Mouse (Mus musculus) hindbrain, embryonic 14.5 days (tissue): Measurements from ENCODE around the gene Celsr1. TPM values are rescaled to one million over a fixed set of nuclear protein-coding genes. Genes with fewer than 3 reads are reported as not detected.

ENCODE experiments used
- ATAC-seq: fragments of 200-750 bp; cut with Nextera tagmentation; 2 replicates; pipeline ENCODE4 v1.8.0; 2017; ENCODE audit warnings: moderate number of reproducible peaks, mild to moderate bottlenecking, moderate TSS enrichment, moderate library complexity; ENCODE audit not compliant: low FRiP score
- DNase-seq: peaks from one replicate; pipeline ENCODE4 v3.0.0-alpha.2; 2015; ENCODE audit warnings: low spot score
- H3K27ac ChIP-seq: fragments of 300-500 bp; sonication (generic); 2 replicates; pipeline ENCODE4 v1.5.1; 2014; ENCODE audit warnings: mild to moderate bottlenecking, moderate library complexity
- H3K27me3 ChIP-seq: fragments of 300-500 bp; sonication (generic); 2 replicates; pipeline ENCODE4 v1.6.1; 2014; ENCODE audit warnings: mild to moderate bottlenecking, low read length, mixed read lengths; ENCODE audit not compliant: control insufficient read depth, insufficient read depth
- H3K36me3 ChIP-seq: fragments of 300-500 bp; sonication (generic); replicated peaks from 2 replicates; pipeline ENCODE4 v1.6.1; 2014; ENCODE audit not compliant: control insufficient read depth, insufficient read depth
- H3K4me1 ChIP-seq: fragments of 300-500 bp; sonication (generic); replicated peaks from 2 replicates; pipeline ENCODE4 v1.6.1; 2014; ENCODE audit warnings: antibody characterized with exemption, low read length, mixed read lengths; ENCODE audit not compliant: control insufficient read depth, insufficient read depth
- H3K4me2 ChIP-seq: fragments of 300-500 bp; sonication (generic); replicated peaks from 2 replicates; pipeline ENCODE4 v1.6.1; 2014; ENCODE audit warnings: mild to moderate bottlenecking, moderate library complexity
- H3K4me3 ChIP-seq: fragments of 300-500 bp; sonication (generic); replicated peaks from 2 replicates; pipeline ENCODE4 v1.5.1; 2014; ENCODE audit warnings: mild to moderate bottlenecking, low read length
- H3K9ac ChIP-seq: fragments of 300-500 bp; sonication (generic); 2 replicates; pipeline ENCODE4 v1.6.1; 2014
- H3K9me3 ChIP-seq: fragments of 300-500 bp; sonication (generic); 2 replicates; pipeline ENCODE4 v1.6.1; 2016; ENCODE audit warnings: low read length; ENCODE audit not compliant: control insufficient read depth
- WGBS: fragments of 180-500 bp; shearing (Covaris S2); extraction: QIAGEN DNeasy Blood & Tissue Kit; methylation state at CpG from one replicate; pipeline ENCODE4 v1.1.7; 2014; 5-methylcytosine and 5-hydroxymethylcytosine counted together
- polyA plus RNA-seq: library from polyadenylated mRNA; unstranded; fragments of >200 nt; fragmentation: Nextera tagmentation; extraction: Ambion mirVana; gene quantifications from 2 replicates; pipeline ENCODE4 v1.2.1, GENCODE M21; 2014

Gene Celsr1
- polyA plus RNA-seq, 1 experiment from 2014 or later, result 2.4 TPM

GRCm38 (mm10) chr15:86076378-86076777, 42.8 kb upstream of the Celsr1 start:
- Histone ChIP-seq H3K27me3 (no peaks in the 10 kb centered on the region), H3K27ac (no peak overlapping the region), H3K4me2 (no peak overlapping the region), H3K4me1 (peaks cover 3% of the 10 kb centered on the region), H3K36me3 (no peaks in the 10 kb centered on the region), H3K9ac (no peak overlapping the region), H3K4me3 (no peak overlapping the region), H3K9me3 (no peaks in the 10 kb centered on the region)
- 86% methylated on average over 8 of the region's 8 CpGs for WGBS
- ATAC-seq (no peak), DNase-seq (no peak)

- H3K9ac ChIP-seq, result no peak overlapping the region
- no peak overlapping the region for H3K27ac ChIP-seq
- peaks cover 3% of the 10 kb centered on the region; the same call in 1 of the 2 replicates for H3K4me1 ChIP-seq
- ATAC-seq, result no peak
- H3K4me3 ChIP-seq, result no peak overlapping the region
- 84% methylated on average over 2 of the region's 2 CpGs for WGBS
- no peaks in the 10 kb centered on the region for H3K27me3 ChIP-seq
- no peak overlapping the region for H3K4me2 ChIP-seq
- DNase-seq, result no peak
- H3K36me3 ChIP-seq, result no peaks in the 10 kb centered on the region
- no peaks in the 10 kb centered on the region for H3K9me3 ChIP-seq
Observed at GRCm38 (mm10) chr15:86076048-86076315, 42.4 kb upstream of the Celsr1 start.

GRCm38 (mm10) chr15:86075305-86076047, 41.9 kb upstream of the Celsr1 start:
- DNase-seq (no peak), ATAC-seq (no peak)

GRCm38 (mm10) chr15:86074171-86074937, 40.8 kb upstream of the Celsr1 start:
- Histone ChIP-seq H3K9ac (no peak overlapping the region), H3K36me3 (no peaks in the 10 kb centered on the region), H3K9me3 (no peaks in the 10 kb centered on the region), H3K4me1 (peaks cover 19% of the 10 kb centered on the region), H3K4me3 (no peak overlapping the region), H3K27me3 (no peaks in the 10 kb centered on the region), H3K4me2 (no peak overlapping the region), H3K27ac (no peak overlapping the region)
- 88% methylated on average over 16 of the region's 16 CpGs for WGBS
- DNase-seq (no peak), ATAC-seq (no peak)

More at GRCm38 (mm10) chr15:86075305-86076047, 41.9 kb upstream of the Celsr1 start:
- 95% methylated on average over 20 of the region's 20 CpGs for WGBS
- H3K4me1 ChIP-seq, result peaks cover 8% of the 10 kb centered on the region; the same call in 1 of the 2 replicates
- H3K36me3 ChIP-seq, result no peaks in the 10 kb centered on the region
- no peak overlapping the region for H3K4me3 ChIP-seq
- no peak overlapping the region for H3K4me2 ChIP-seq
- no peak overlapping the region for H3K9ac ChIP-seq
- H3K9me3 ChIP-seq, result no peaks in the 10 kb centered on the region
- no peak overlapping the region for H3K27ac ChIP-seq
- H3K27me3 ChIP-seq, result no peaks in the 10 kb centered on the region

GRCm38 (mm10) chr15:86071166-86071565, 37.6 kb upstream of the Celsr1 start:
- Histone ChIP-seq H3K4me3 (no peak overlapping the region), H3K4me1 (peaks cover 49% of the 10 kb centered on the region), H3K9ac (no peak overlapping the region), H3K9me3 (no peaks in the 10 kb centered on the region), H3K36me3 (no peaks in the 10 kb centered on the region), H3K27me3 (no peaks in the 10 kb centered on the region), H3K27ac (no peak overlapping the region), H3K4me2 (no peak overlapping the region)
- WGBS, result 83% methylated on average over 1 of the region's 1 CpGs
- ATAC-seq (no peak), DNase-seq (no peak)

GRCm38 (mm10) chr15:86070368-86070767, 36.8 kb upstream of the Celsr1 start:
- ATAC-seq (no peak), DNase-seq (no peak)
- peaks cover 49% of the 10 kb centered on the region for H3K4me1 ChIP-seq
- no peak overlapping the region for H3K4me2 ChIP-seq
- H3K9ac ChIP-seq, result no peak overlapping the region
- H3K36me3 ChIP-seq, result no peaks in the 10 kb centered on the region
- no peaks in the 10 kb centered on the region for H3K9me3 ChIP-seq
- no peak overlapping the region for H3K4me3 ChIP-seq
- H3K27me3 ChIP-seq, result no peaks in the 10 kb centered on the region
- WGBS, result 38% methylated on average over 11 of the region's 11 CpGs
- peak overlapping the region; percentile 41; the same call in 1 of the 2 replicates for H3K27ac ChIP-seq

- WGBS, result 77% methylated on average over 10 of the region's 10 CpGs
- no peak overlapping the region for H3K9ac ChIP-seq
- DNase-seq (no peak), ATAC-seq (no peak)
- H3K36me3 ChIP-seq, result no peaks in the 10 kb centered on the region
- no peak overlapping the region for H3K27ac ChIP-seq
- no peak overlapping the region for H3K4me2 ChIP-seq
- H3K4me3 ChIP-seq, result no peak overlapping the region
- no peaks in the 10 kb centered on the region for H3K27me3 ChIP-seq
- peaks cover 49% of the 10 kb centered on the region for H3K4me1 ChIP-seq
- no peaks in the 10 kb centered on the region for H3K9me3 ChIP-seq
Observed at GRCm38 (mm10) chr15:86069011-86069791, 35.6 kb upstream of the Celsr1 start.

GRCm38 (mm10) chr15:86067941-86068495, 34.4 kb upstream of the Celsr1 start:
- WGBS, result 75% methylated on average over 4 of the region's 4 CpGs
- no peak overlapping the region for H3K4me3 ChIP-seq
- H3K4me2 ChIP-seq, result no peak overlapping the region
- no peak overlapping the region for H3K9ac ChIP-seq
- H3K27me3 ChIP-seq, result no peaks in the 10 kb centered on the region
- ATAC-seq (no peak), DNase-seq (no peak)
- H3K4me1 ChIP-seq, result peaks cover 49% of the 10 kb centered on the region
- H3K27ac ChIP-seq, result 0 out of 2 replicates have a peak overlapping the region, but pooled peaks have one; percentile 32
- no peaks in the 10 kb centered on the region for H3K9me3 ChIP-seq
- H3K36me3 ChIP-seq, result no peaks in the 10 kb centered on the region

- Histone ChIP-seq H3K4me3 (no peak overlapping the region), H3K4me2 (no peak overlapping the region), H3K9me3 (no peaks in the 10 kb centered on the region), H3K9ac (no peak overlapping the region), H3K36me3 (no peaks in the 10 kb centered on the region), H3K27ac (no peak overlapping the region), H3K27me3 (no peaks in the 10 kb centered on the region), H3K4me1 (peaks cover 49% of the 10 kb centered on the region)
- ATAC-seq, result no peak
- WGBS, result 75% methylated on average over 6 of the region's 6 CpGs
- no peak for DNase-seq
Observed at GRCm38 (mm10) chr15:86067581-86067910, 34.0 kb upstream of the Celsr1 start.
